Mouse (Mus musculus) stomach, embryonic 15.5 days (tissue): Measurements from ENCODE around the gene Fkbpl. TPM values are rescaled to one million over a fixed set of nuclear protein-coding genes. Genes with fewer than 3 reads are reported as not detected.

Experiments used
- ATAC-seq: fragments of 200-750 bp; cut with Nextera tagmentation; 2 replicates; pipeline ENCODE4 v1.8.0; 2017; ENCODE audit warnings: low read depth, moderate number of reproducible peaks, moderate TSS enrichment; ENCODE audit not compliant: insufficient read depth, low FRiP score
- H3K27ac ChIP-seq: fragments of 300-500 bp; sonication (generic); 2 replicates; pipeline ENCODE4 v1.5.1; 2015; ENCODE audit warnings: mild to moderate bottlenecking, inconsistent platforms
- H3K27me3 ChIP-seq: fragments of 300-500 bp; sonication (generic); replicated peaks from 2 replicates; pipeline ENCODE4 v1.6.1; 2015; ENCODE audit warnings: inconsistent platforms
- H3K36me3 ChIP-seq: fragments of 300-500 bp; sonication (generic); 2 replicates; pipeline ENCODE4 v1.6.1; 2015; ENCODE audit warnings: inconsistent platforms
- H3K4me1 ChIP-seq: fragments of 300-500 bp; sonication (generic); 2 replicates; pipeline ENCODE4 v1.6.1; 2015; ENCODE audit warnings: inconsistent platforms
- H3K4me2 ChIP-seq: fragments of 300-500 bp; sonication (generic); 2 replicates; pipeline ENCODE4 v1.6.1; 2015; ENCODE audit warnings: mild to moderate bottlenecking, inconsistent platforms
- H3K4me3 ChIP-seq: fragments of 300-500 bp; sonication (generic); replicated peaks from 2 replicates; pipeline ENCODE4 v1.5.1; 2015; ENCODE audit warnings: inconsistent platforms
- H3K9ac ChIP-seq: fragments of 300-500 bp; sonication (generic); 2 replicates; pipeline ENCODE4 v1.6.1; 2015; ENCODE audit warnings: inconsistent platforms
- H3K9me3 ChIP-seq: fragments of 300-500 bp; sonication (generic); 2 replicates; pipeline ENCODE4 v1.6.1; 2016; ENCODE audit warnings: inconsistent platforms
- WGBS: fragments of 180-500 bp; shearing (Covaris S2); methylation state at CpG from one replicate; pipeline ENCODE4 v1.1.7; 2015; 5-methylcytosine and 5-hydroxymethylcytosine counted together
- polyA plus RNA-seq: library from polyadenylated mRNA; unstranded; fragments of >200 nt; fragmentation: Nextera tagmentation; extraction: Ambion mirVana; gene quantifications from 2 replicates; pipeline ENCODE4 v1.2.1, GENCODE M21; 2015

Gene Fkbpl
- polyA plus RNA-seq: 14.0 and 14.5 TPM in 2 replicates

- Histone ChIP-seq H3K27ac (peak within 1 kb of the TSS; percentile 33), H3K4me3 (peak within 1 kb of the TSS; percentile 52), H3K36me3 (no peaks in the 10 kb centered on the region), H3K9ac (peak within 1 kb of the TSS; percentile 35), H3K9me3 (no peaks in the 10 kb centered on the region), H3K4me1 (peaks cover 36% of the 10 kb centered on the region), H3K27me3 (no peaks in the 10 kb centered on the region), H3K4me2 (peak within 1 kb of the TSS; percentile 61)
- ATAC-seq: peak; percentile 72
- WGBS: 0% methylated on average over 16 of the region's 16 CpGs
These were observed at the start of gene Fkbpl for GRCm38 (mm10) chr17:34644608-34645007. Gene Fkbpl, plus strand, starts transcription at chr17:34644764.

- H3K36me3 ChIP-seq: peaks cover 20% of the 10 kb centered on the region
- H3K27ac ChIP-seq: no peak overlapping the region
- H3K9me3 ChIP-seq: no peaks in the 10 kb centered on the region
- H3K4me3 ChIP-seq: no peak overlapping the region
- WGBS: 63% methylated on average over 8 of the region's 8 CpGs
- no peak for ATAC-seq
- H3K27me3 ChIP-seq: no peaks in the 10 kb centered on the region
- H3K4me2 ChIP-seq: no peak overlapping the region
- H3K4me1 ChIP-seq: peaks cover 41% of the 10 kb centered on the region
- H3K9ac ChIP-seq: no peak overlapping the region
These were observed 48.5 kb upstream of the Fkbpl start for GRCm38 (mm10) chr17:34596098-34596497.

- H3K9me3 ChIP-seq: no peaks in the 10 kb centered on the region
- no peak for ATAC-seq
- H3K36me3 ChIP-seq: peaks cover 26% of the 10 kb centered on the region
- no peaks in the 10 kb centered on the region for H3K27me3 ChIP-seq
- peaks cover 44% of the 10 kb centered on the region for H3K4me1 ChIP-seq
- peak within 1 kb of the TSS; percentile 31; the same call in 1 of the 2 replicates for H3K27ac ChIP-seq
- H3K4me2 ChIP-seq: no peak within 1 kb of the TSS
- no peak within 1 kb of the TSS for H3K4me3 ChIP-seq
- 0 out of 2 replicates have a peak within 1 kb of the TSS, but pooled peaks have one; percentile 6 for H3K9ac ChIP-seq
- WGBS: 14% methylated on average over 6 of the region's 6 CpGs
These were observed 46.9 kb upstream of the Fkbpl start, which contains the start of gene Ager for GRCm38 (mm10) chr17:34597566-34598095. Gene Ager, plus strand, starts transcription at chr17:34597862.

- Histone ChIP-seq H3K9ac (no peak overlapping the region), H3K4me1 (peaks cover 42% of the 10 kb centered on the region)
- ATAC-seq: no peak
These were observed 44.7 kb upstream of the Fkbpl start for GRCm38 (mm10) chr17:34599891-34600290.

GRCm38 (mm10) chr17:34601796-34602195, 42.8 kb upstream of the Fkbpl start:
- 83% methylated on average over 12 of the region's 12 CpGs for WGBS
- ATAC-seq: no peak
- no peaks in the 10 kb centered on the region for H3K27me3 ChIP-seq
- no peak overlapping the region for H3K4me3 ChIP-seq
- peak overlapping the region; percentile 88; the same call in 1 of the 2 replicates for H3K4me2 ChIP-seq
- H3K9me3 ChIP-seq: no peaks in the 10 kb centered on the region
- no peak overlapping the region for H3K27ac ChIP-seq
- H3K36me3 ChIP-seq: peaks cover 12% of the 10 kb centered on the region
- H3K9ac ChIP-seq: no peak overlapping the region
- H3K4me1 ChIP-seq: peaks cover 40% of the 10 kb centered on the region

More at GRCm38 (mm10) chr17:34599891-34600290, 44.7 kb upstream of the Fkbpl start:
- WGBS: 72% methylated on average over 9 of the region's 9 CpGs
- no peak overlapping the region for H3K4me3 ChIP-seq
- H3K36me3 ChIP-seq: peaks cover 20% of the 10 kb centered on the region
- no peaks in the 10 kb centered on the region for H3K9me3 ChIP-seq
- no peak overlapping the region for H3K4me2 ChIP-seq
- H3K27ac ChIP-seq: no peak overlapping the region
- no peaks in the 10 kb centered on the region for H3K27me3 ChIP-seq

- peak within 1 kb of the TSS; percentile 67 for H3K9ac ChIP-seq
- peaks cover 42% of the 10 kb centered on the region for H3K4me1 ChIP-seq
- peak; percentile 95 for ATAC-seq
- no peaks in the 10 kb centered on the region for H3K27me3 ChIP-seq
- H3K36me3 ChIP-seq: peaks cover 15% of the 10 kb centered on the region
- under 1% methylated on average over 30 of the region's 30 CpGs for WGBS
- H3K9me3 ChIP-seq: no peaks in the 10 kb centered on the region
- H3K4me2 ChIP-seq: peak within 1 kb of the TSS; percentile 88
- peak within 1 kb of the TSS; percentile 91 for H3K27ac ChIP-seq
- peak within 1 kb of the TSS; percentile 80 for H3K4me3 ChIP-seq
These were observed 41.0 kb upstream of the Fkbpl start, which contains the start of gene Rnf5 for GRCm38 (mm10) chr17:34603375-34604060. Gene Rnf5, minus strand, starts transcription at chr17:34603690.

- Histone ChIP-seq H3K4me3 (peak within 1 kb of the TSS; percentile 80), H3K4me2 (peak within 1 kb of the TSS; percentile 88), H3K4me1 (peaks cover 42% of the 10 kb centered on the region), H3K9me3 (no peaks in the 10 kb centered on the region), H3K27ac (peak within 1 kb of the TSS; percentile 91), H3K36me3 (peaks cover 15% of the 10 kb centered on the region), H3K27me3 (no peaks in the 10 kb centered on the region), H3K9ac (peak within 1 kb of the TSS; percentile 67)
- 0% methylated on average over 34 of the region's 35 CpGs for WGBS
- ATAC-seq: peak; percentile 86
These were observed 40.5 kb upstream of the Fkbpl start, which contains the start of gene Agpat1 for GRCm38 (mm10) chr17:34604061-34604508. Gene Agpat1, plus strand, starts transcription at chr17:34604262.

GRCm38 (mm10) chr17:34604511-34605237, 39.9 kb upstream of the Fkbpl start:
- Histone ChIP-seq H3K4me2 (peak overlapping the region; percentile 85), H3K4me1 (peaks cover 42% of the 10 kb centered on the region), H3K36me3 (peaks cover 15% of the 10 kb centered on the region), H3K27ac (peak overlapping the region; percentile 91), H3K4me3 (peak overlapping the region; percentile 80), H3K9me3 (no peaks in the 10 kb centered on the region), H3K27me3 (no peaks in the 10 kb centered on the region), H3K9ac (peak overlapping the region; percentile 13; the same call in 1 of the 2 replicates)
- whole genome bisulfite sequencing: 15% methylated on average over 24 of the region's 24 CpGs
- no peak for ATAC-seq

GRCm38 (mm10) chr17:34605609-34606008, 39.0 kb upstream of the Fkbpl start:
- peak; percentile 32 for ATAC-seq
- Histone ChIP-seq H3K4me2 (peak overlapping the region; percentile 85), H3K4me3 (peak overlapping the region; percentile 80), H3K27me3 (no peaks in the 10 kb centered on the region), H3K9me3 (no peaks in the 10 kb centered on the region), H3K4me1 (peaks cover 42% of the 10 kb centered on the region), H3K27ac (peak overlapping the region; percentile 91), H3K36me3 (peaks cover 13% of the 10 kb centered on the region), H3K9ac (peak overlapping the region; percentile 89)
- under 1% methylated on average over 25 of the region's 30 CpGs for WGBS

GRCm38 (mm10) chr17:34606186-34607039, 38.2 kb upstream of the Fkbpl start:
- Histone ChIP-seq H3K9me3 (no peaks in the 10 kb centered on the region), H3K27ac (peak overlapping the region; percentile 84), H3K36me3 (peaks cover 18% of the 10 kb centered on the region), H3K4me1 (peaks cover 42% of the 10 kb centered on the region), H3K4me2 (peak overlapping the region; percentile 85), H3K9ac (peak overlapping the region; percentile 89), H3K4me3 (peak overlapping the region; percentile 80), H3K27me3 (no peaks in the 10 kb centered on the region)
- WGBS: 11% methylated on average over 32 of the region's 32 CpGs
- ATAC-seq: no peak

GRCm38 (mm10) chr17:34607997-34608396, 36.6 kb upstream of the Fkbpl start:
- Histone ChIP-seq H3K9me3 (no peaks in the 10 kb centered on the region), H3K27me3 (no peaks in the 10 kb centered on the region), H3K9ac (no peak overlapping the region), H3K4me2 (no peak overlapping the region), H3K4me1 (peaks cover 30% of the 10 kb centered on the region), H3K36me3 (peaks cover 26% of the 10 kb centered on the region), H3K27ac (no peak overlapping the region), H3K4me3 (no peak overlapping the region)
- WGBS: 78% methylated on average over 7 of the region's 7 CpGs
- no peak for ATAC-seq
